Mouse (Mus musculus): ENCODE measurements at regions not wholly inside any gene's neighbourhood (a gene's known extent, or its start where the extent isn't known, plus 50 kb on each side); places are given as distances from the start of the nearest gene placed in this dataset.

- Histone ChIP-seq H3K27me3 (ENCODE audit: control insufficient read depth, insufficient read depth, low read length) (no peaks in the 10 kb centered on the region), H3K9ac (replicated peaks; ENCODE audit: low read depth, low read length) (no peak overlapping the region), H3K9me3 (ENCODE audit: control insufficient read depth, low read length) (no peaks in the 10 kb centered on the region), H3K36me3 (ENCODE audit: control insufficient read depth, insufficient read depth, low read length) (no peaks in the 10 kb centered on the region), H3K4me1 (ENCODE audit: control insufficient read depth, insufficient read depth, low read length) (no peaks in the 10 kb centered on the region), H3K27ac (ENCODE audit: low read depth, low read length) (no peak overlapping the region), H3K4me3 (ENCODE audit: low read depth, low read length) (no peak overlapping the region), H3K4me2 (ENCODE audit: low read depth, low read length) (no peak overlapping the region)
- ATAC-seq (ENCODE audit: low read depth) = no peak
- WGBS = 78% methylated on average over 7 of the region's 7 CpGs
Measured at GRCm38 (mm10) chr9:22937686-22938391, 285.0 kb upstream of the Bmper start.

- 68% methylated on average over 6 of the region's 6 CpGs for WGBS
- ATAC-seq (ENCODE audit: low read depth) = no peak
Measured at GRCm38 (mm10) chr9:22944992-22945391, 277.9 kb upstream of the Bmper start.

GRCm38 (mm10) chr9:22945426-22945955, 277.4 kb upstream of the Bmper start:
- WGBS = 74% methylated on average over 8 of the region's 8 CpGs
- Histone ChIP-seq H3K27me3 (ENCODE audit: control insufficient read depth, insufficient read depth, low read length) (no peaks in the 10 kb centered on the region), H3K9ac (replicated peaks; ENCODE audit: low read depth, low read length) (no peak overlapping the region), H3K4me1 (ENCODE audit: control insufficient read depth, insufficient read depth, low read length) (no peaks in the 10 kb centered on the region), H3K36me3 (ENCODE audit: control insufficient read depth, insufficient read depth, low read length) (no peaks in the 10 kb centered on the region), H3K4me2 (ENCODE audit: low read depth, low read length) (no peak overlapping the region), H3K27ac (ENCODE audit: low read depth, low read length) (no peak overlapping the region), H3K4me3 (ENCODE audit: low read depth, low read length) (no peak overlapping the region), H3K9me3 (ENCODE audit: control insufficient read depth, low read length) (no peaks in the 10 kb centered on the region)
- no peak for ATAC-seq (ENCODE audit: low read depth)

More at GRCm38 (mm10) chr9:22944992-22945391, 277.9 kb upstream of the Bmper start:
- Histone ChIP-seq H3K4me3 (ENCODE audit: low read depth, low read length) (no peak overlapping the region), H3K27ac (ENCODE audit: low read depth, low read length) (no peak overlapping the region), H3K36me3 (ENCODE audit: control insufficient read depth, insufficient read depth, low read length) (no peaks in the 10 kb centered on the region), H3K4me1 (ENCODE audit: control insufficient read depth, insufficient read depth, low read length) (no peaks in the 10 kb centered on the region), H3K9me3 (ENCODE audit: control insufficient read depth, low read length) (no peaks in the 10 kb centered on the region), H3K4me2 (ENCODE audit: low read depth, low read length) (no peak overlapping the region), H3K9ac (replicated peaks; ENCODE audit: low read depth, low read length) (no peak overlapping the region), H3K27me3 (ENCODE audit: control insufficient read depth, insufficient read depth, low read length) (no peaks in the 10 kb centered on the region)

GRCm38 (mm10) chr9:22952571-22953442, 270.1 kb upstream of the Bmper start:
- ATAC-seq (ENCODE audit: low read depth) = no peak
- Histone ChIP-seq H3K36me3 (ENCODE audit: control insufficient read depth, insufficient read depth, low read length) (no peaks in the 10 kb centered on the region), H3K4me2 (ENCODE audit: low read depth, low read length) (no peak overlapping the region), H3K4me3 (ENCODE audit: low read depth, low read length) (no peak overlapping the region), H3K4me1 (ENCODE audit: control insufficient read depth, insufficient read depth, low read length) (no peaks in the 10 kb centered on the region), H3K27ac (ENCODE audit: low read depth, low read length) (no peak overlapping the region), H3K9ac (replicated peaks; ENCODE audit: low read depth, low read length) (no peak overlapping the region), H3K9me3 (ENCODE audit: control insufficient read depth, low read length) (no peaks in the 10 kb centered on the region), H3K27me3 (ENCODE audit: control insufficient read depth, insufficient read depth, low read length) (no peaks in the 10 kb centered on the region)
- WGBS = 28% methylated on average over 16 of the region's 16 CpGs

GRCm38 (mm10) chr9:22962269-22962815, 260.5 kb upstream of the Bmper start:
- H3K27me3 ChIP-seq (ENCODE audit: control insufficient read depth, insufficient read depth, low read length) = no peaks in the 10 kb centered on the region
- ATAC-seq (ENCODE audit: low read depth) = peak; percentile 49
- H3K9me3 ChIP-seq (ENCODE audit: control insufficient read depth, low read length) = no peaks in the 10 kb centered on the region
- no peak overlapping the region for H3K4me2 ChIP-seq (ENCODE audit: low read depth, low read length)
- peak overlapping the region; percentile 22 for H3K27ac ChIP-seq (ENCODE audit: low read depth, low read length)
- no peak overlapping the region for H3K4me3 ChIP-seq (ENCODE audit: low read depth, low read length)
- no peak overlapping the region for H3K9ac ChIP-seq (replicated peaks; ENCODE audit: low read depth, low read length)
- peaks cover 7% of the 10 kb centered on the region for H3K4me1 ChIP-seq (ENCODE audit: control insufficient read depth, insufficient read depth, low read length)
- no peaks in the 10 kb centered on the region for H3K36me3 ChIP-seq (ENCODE audit: control insufficient read depth, insufficient read depth, low read length)
- 13% methylated on average over 7 of the region's 7 CpGs for WGBS

GRCm38 (mm10) chr9:22971312-22971711, 251.6 kb upstream of the Bmper start:
- Histone ChIP-seq H3K9me3 (ENCODE audit: control insufficient read depth, low read length) (no peaks in the 10 kb centered on the region), H3K4me3 (ENCODE audit: low read depth, low read length) (no peak overlapping the region), H3K4me1 (ENCODE audit: control insufficient read depth, insufficient read depth, low read length) (no peaks in the 10 kb centered on the region), H3K36me3 (ENCODE audit: control insufficient read depth, insufficient read depth, low read length) (no peaks in the 10 kb centered on the region), H3K27ac (ENCODE audit: low read depth, low read length) (no peak overlapping the region), H3K27me3 (ENCODE audit: control insufficient read depth, insufficient read depth, low read length) (no peaks in the 10 kb centered on the region), H3K9ac (replicated peaks; ENCODE audit: low read depth, low read length) (no peak overlapping the region), H3K4me2 (ENCODE audit: low read depth, low read length) (no peak overlapping the region)
- 89% methylated on average over 4 of the region's 4 CpGs for WGBS
- ATAC-seq (ENCODE audit: low read depth) = no peak

- H3K4me2 ChIP-seq (ENCODE audit: low read depth, low read length) = no peak overlapping the region
- no peak overlapping the region for H3K27ac ChIP-seq (ENCODE audit: low read depth, low read length)
- WGBS = 45% methylated on average over 9 of the region's 9 CpGs
- 0 out of 2 replicates have a peak, but pooled peaks have one; percentile 28 for ATAC-seq (ENCODE audit: low read depth)
- H3K4me1 ChIP-seq (ENCODE audit: control insufficient read depth, insufficient read depth, low read length) = no peaks in the 10 kb centered on the region
- H3K36me3 ChIP-seq (ENCODE audit: control insufficient read depth, insufficient read depth, low read length) = no peaks in the 10 kb centered on the region
- H3K9me3 ChIP-seq (ENCODE audit: control insufficient read depth, low read length) = no peaks in the 10 kb centered on the region
- H3K9ac ChIP-seq (replicated peaks; ENCODE audit: low read depth, low read length) = no peak overlapping the region
- no peak overlapping the region for H3K4me3 ChIP-seq (ENCODE audit: low read depth, low read length)
- no peaks in the 10 kb centered on the region for H3K27me3 ChIP-seq (ENCODE audit: control insufficient read depth, insufficient read depth, low read length)
Measured at GRCm38 (mm10) chr9:22976748-22977147, 246.1 kb upstream of the Bmper start.

- Histone ChIP-seq H3K4me1 (ENCODE audit: control insufficient read depth, insufficient read depth, low read length) (no peaks in the 10 kb centered on the region), H3K9ac (replicated peaks; ENCODE audit: low read depth, low read length) (no peak overlapping the region), H3K4me2 (ENCODE audit: low read depth, low read length) (no peak overlapping the region), H3K4me3 (ENCODE audit: low read depth, low read length) (no peak overlapping the region), H3K27ac (ENCODE audit: low read depth, low read length) (no peak overlapping the region), H3K9me3 (ENCODE audit: control insufficient read depth, low read length) (no peaks in the 10 kb centered on the region), H3K36me3 (ENCODE audit: control insufficient read depth, insufficient read depth, low read length) (no peaks in the 10 kb centered on the region), H3K27me3 (ENCODE audit: control insufficient read depth, insufficient read depth, low read length) (no peaks in the 10 kb centered on the region)
- WGBS = 73% methylated on average over 5 of the region's 5 CpGs
- no peak for ATAC-seq (ENCODE audit: low read depth)
Measured at GRCm38 (mm10) chr9:22979627-22980026, 243.2 kb upstream of the Bmper start.

- WGBS = 53% methylated on average over 6 of the region's 6 CpGs
Measured at GRCm38 (mm10) chr9:22989508-22989907, 233.4 kb upstream of the Bmper start.

More at GRCm38 (mm10) chr9:22989508-22989907, 233.4 kb upstream of the Bmper start:
- ATAC-seq (ENCODE audit: low read depth) = no peak
- Histone ChIP-seq H3K27ac (ENCODE audit: low read depth, low read length) (no peak overlapping the region), H3K27me3 (ENCODE audit: control insufficient read depth, insufficient read depth, low read length) (no peaks in the 10 kb centered on the region), H3K9ac (replicated peaks; ENCODE audit: low read depth, low read length) (no peak overlapping the region), H3K9me3 (ENCODE audit: control insufficient read depth, low read length) (no peaks in the 10 kb centered on the region), H3K4me2 (ENCODE audit: low read depth, low read length) (no peak overlapping the region), H3K4me3 (ENCODE audit: low read depth, low read length) (no peak overlapping the region), H3K36me3 (ENCODE audit: control insufficient read depth, insufficient read depth, low read length) (no peaks in the 10 kb centered on the region), H3K4me1 (ENCODE audit: control insufficient read depth, insufficient read depth, low read length) (no peaks in the 10 kb centered on the region)
